Mouse (Mus musculus): ENCODE data around the gene Ppm1a. TPM values are rescaled to one million over a fixed set of nuclear protein-coding genes. Genes with fewer than 3 reads are reported as not detected.

The Ppm1a gene
- polyA plus RNA-seq, 1 experiment from 2014 or later, result 71.3 TPM

GRCm38 (mm10) chr12:72785183-72785930 lies 28.1 kb downstream of the Ppm1a start:
- no peak for DNase-seq (ENCODE audit: low spot score)
- WGBS, result 96% methylated on average over 6 of the region's 6 CpGs
- Histone ChIP-seq H3K36me3 (ENCODE audit: control insufficient read depth, insufficient read depth, low read length) (no peaks in the 10 kb centered on the region; the same call in 1 of the 2 replicates), H3K27ac (ENCODE audit: low read depth, low read length) (no peak overlapping the region), H3K9ac (ENCODE audit: low read length) (no peak overlapping the region), H3K27me3 (ENCODE audit: control insufficient read depth, insufficient read depth, low read length) (no peaks in the 10 kb centered on the region), H3K4me2 (ENCODE audit: low read depth) (no peak overlapping the region), H3K4me1 (ENCODE audit: control insufficient read depth, insufficient read depth, low read length) (no peaks in the 10 kb centered on the region), H3K9me3 (ENCODE audit: control insufficient read depth, low read length) (no peaks in the 10 kb centered on the region), H3K4me3 (ENCODE audit: low read depth, low read length) (no peak overlapping the region)
- no peak for ATAC-seq (ENCODE audit: insufficient read depth, low FRiP score, low TSS enrichment)

GRCm38 (mm10) chr12:72786551-72786950 lies 29.3 kb downstream of the Ppm1a start:
- Histone ChIP-seq H3K4me2 (ENCODE audit: low read depth) (no peak overlapping the region), H3K27ac (ENCODE audit: low read depth, low read length) (no peak overlapping the region), H3K27me3 (ENCODE audit: control insufficient read depth, insufficient read depth, low read length) (no peaks in the 10 kb centered on the region), H3K36me3 (ENCODE audit: control insufficient read depth, insufficient read depth, low read length) (no peaks in the 10 kb centered on the region; the same call in 1 of the 2 replicates), H3K4me1 (ENCODE audit: control insufficient read depth, insufficient read depth, low read length) (no peaks in the 10 kb centered on the region), H3K4me3 (ENCODE audit: low read depth, low read length) (no peak overlapping the region), H3K9me3 (ENCODE audit: control insufficient read depth, low read length) (no peaks in the 10 kb centered on the region), H3K9ac (ENCODE audit: low read length) (no peak overlapping the region)
- WGBS, result 95% methylated on average over 5 of the region's 5 CpGs
- no peak for DNase-seq (ENCODE audit: low spot score)
- ATAC-seq (ENCODE audit: insufficient read depth, low FRiP score, low TSS enrichment), result no peak

- Histone ChIP-seq H3K4me3 (ENCODE audit: low read depth, low read length) (no peak overlapping the region), H3K9me3 (ENCODE audit: control insufficient read depth, low read length) (no peaks in the 10 kb centered on the region), H3K9ac (ENCODE audit: low read length) (no peak overlapping the region), H3K27me3 (ENCODE audit: control insufficient read depth, insufficient read depth, low read length) (no peaks in the 10 kb centered on the region), H3K36me3 (ENCODE audit: control insufficient read depth, insufficient read depth, low read length) (no peaks in the 10 kb centered on the region; the same call in 1 of the 2 replicates), H3K27ac (ENCODE audit: low read depth, low read length) (no peak overlapping the region), H3K4me2 (ENCODE audit: low read depth) (no peak overlapping the region), H3K4me1 (ENCODE audit: control insufficient read depth, insufficient read depth, low read length) (no peaks in the 10 kb centered on the region)
- DNase-seq (ENCODE audit: low spot score) (no peak), ATAC-seq (ENCODE audit: insufficient read depth, low FRiP score, low TSS enrichment) (no peak)
- WGBS, result 93% methylated on average over 4 of the region's 4 CpGs
Measured at GRCm38 (mm10) chr12:72786986-72787385, 29.7 kb downstream of the Ppm1a start.

GRCm38 (mm10) chr12:72790538-72790937 lies 33.3 kb downstream of the Ppm1a start:
- Histone ChIP-seq H3K4me3 (ENCODE audit: low read depth, low read length) (no peak overlapping the region), H3K9me3 (ENCODE audit: control insufficient read depth, low read length) (no peaks in the 10 kb centered on the region), H3K27me3 (ENCODE audit: control insufficient read depth, insufficient read depth, low read length) (no peaks in the 10 kb centered on the region), H3K4me1 (ENCODE audit: control insufficient read depth, insufficient read depth, low read length) (no peaks in the 10 kb centered on the region), H3K9ac (ENCODE audit: low read length) (no peak overlapping the region), H3K36me3 (ENCODE audit: control insufficient read depth, insufficient read depth, low read length) (no peaks in the 10 kb centered on the region; the same call in 1 of the 2 replicates), H3K27ac (ENCODE audit: low read depth, low read length) (no peak overlapping the region), H3K4me2 (ENCODE audit: low read depth) (no peak overlapping the region)
- DNase-seq (ENCODE audit: low spot score), result no peak
- 64% methylated on average over 7 of the region's 7 CpGs for WGBS
- no peak for ATAC-seq (ENCODE audit: insufficient read depth, low FRiP score, low TSS enrichment)

- Histone ChIP-seq H3K4me2 (ENCODE audit: low read depth) (no peak overlapping the region), H3K27ac (ENCODE audit: low read depth, low read length) (no peak overlapping the region), H3K4me1 (ENCODE audit: control insufficient read depth, insufficient read depth, low read length) (no peaks in the 10 kb centered on the region), H3K36me3 (ENCODE audit: control insufficient read depth, insufficient read depth, low read length) (no peaks in the 10 kb centered on the region), H3K9me3 (ENCODE audit: control insufficient read depth, low read length) (no peaks in the 10 kb centered on the region), H3K9ac (ENCODE audit: low read length) (no peak overlapping the region), H3K27me3 (ENCODE audit: control insufficient read depth, insufficient read depth, low read length) (no peaks in the 10 kb centered on the region), H3K4me3 (ENCODE audit: low read depth, low read length) (no peak overlapping the region)
- 85% methylated on average over 11 of the region's 11 CpGs for WGBS
- no peak for DNase-seq (ENCODE audit: low spot score)
- no peak for ATAC-seq (ENCODE audit: insufficient read depth, low FRiP score, low TSS enrichment)
Measured at GRCm38 (mm10) chr12:72792320-72793091, 35.3 kb downstream of the Ppm1a start.

- no peak for DNase-seq (ENCODE audit: low spot score)
- ATAC-seq (ENCODE audit: insufficient read depth, low FRiP score, low TSS enrichment), result no peak
- H3K36me3 ChIP-seq (ENCODE audit: control insufficient read depth, insufficient read depth, low read length), result no peaks in the 10 kb centered on the region
Measured at GRCm38 (mm10) chr12:72793983-72794382, 36.7 kb downstream of the Ppm1a start.

GRCm38 (mm10) chr12:72809798-72810197 lies 52.5 kb downstream of the Ppm1a start:
- Histone ChIP-seq H3K4me1 (ENCODE audit: control insufficient read depth, insufficient read depth, low read length) (no peaks in the 10 kb centered on the region), H3K9me3 (ENCODE audit: control insufficient read depth, low read length) (no peaks in the 10 kb centered on the region), H3K9ac (ENCODE audit: low read length) (no peak overlapping the region), H3K36me3 (ENCODE audit: control insufficient read depth, insufficient read depth, low read length) (no peaks in the 10 kb centered on the region), H3K4me3 (ENCODE audit: low read depth, low read length) (no peak overlapping the region), H3K27ac (ENCODE audit: low read depth, low read length) (no peak overlapping the region), H3K4me2 (ENCODE audit: low read depth) (no peak overlapping the region), H3K27me3 (ENCODE audit: control insufficient read depth, insufficient read depth, low read length) (no peaks in the 10 kb centered on the region)
- DNase-seq (ENCODE audit: low spot score) (no peak), ATAC-seq (ENCODE audit: insufficient read depth, low FRiP score, low TSS enrichment) (no peak)
- WGBS, result 79% methylated on average over 6 of the region's 6 CpGs

More at GRCm38 (mm10) chr12:72793983-72794382, 36.7 kb downstream of the Ppm1a start:
- no peak overlapping the region for H3K4me3 ChIP-seq (ENCODE audit: low read depth, low read length)
- no peak overlapping the region for H3K27ac ChIP-seq (ENCODE audit: low read depth, low read length)
- H3K4me2 ChIP-seq (ENCODE audit: low read depth), result no peak overlapping the region
- no peaks in the 10 kb centered on the region for H3K27me3 ChIP-seq (ENCODE audit: control insufficient read depth, insufficient read depth, low read length)
- WGBS, result 97% methylated on average over 8 of the region's 8 CpGs
- no peaks in the 10 kb centered on the region for H3K4me1 ChIP-seq (ENCODE audit: control insufficient read depth, insufficient read depth, low read length)
- H3K9ac ChIP-seq (ENCODE audit: low read length), result no peak overlapping the region
- H3K9me3 ChIP-seq (ENCODE audit: control insufficient read depth, low read length), result no peaks in the 10 kb centered on the region

- 86% methylated on average over 3 of the region's 3 CpGs for WGBS
Measured at GRCm38 (mm10) chr12:72811588-72811987, 54.3 kb downstream of the Ppm1a start.

More at GRCm38 (mm10) chr12:72811588-72811987, 54.3 kb downstream of the Ppm1a start:
- Histone ChIP-seq H3K4me3 (ENCODE audit: low read depth, low read length) (no peak overlapping the region), H3K27ac (ENCODE audit: low read depth, low read length) (no peak overlapping the region), H3K9ac (ENCODE audit: low read length) (no peak overlapping the region), H3K9me3 (ENCODE audit: control insufficient read depth, low read length) (no peaks in the 10 kb centered on the region), H3K36me3 (ENCODE audit: control insufficient read depth, insufficient read depth, low read length) (no peaks in the 10 kb centered on the region), H3K4me2 (ENCODE audit: low read depth) (no peak overlapping the region), H3K27me3 (ENCODE audit: control insufficient read depth, insufficient read depth, low read length) (no peaks in the 10 kb centered on the region), H3K4me1 (ENCODE audit: control insufficient read depth, insufficient read depth, low read length) (no peaks in the 10 kb centered on the region)
- DNase-seq (ENCODE audit: low spot score), result no peak
- ATAC-seq (ENCODE audit: insufficient read depth, low FRiP score, low TSS enrichment), result no peak
